Mouse (Mus musculus) cerebellum, adult 2 months (tissue): ENCODE data around the gene Gsn. TPM values are rescaled to one million over a fixed set of nuclear protein-coding genes. Genes with fewer than 3 reads are reported as not detected.
A peak's percentile ranks its signal among the peaks of the same experiment; 100 is the strongest.

Experiments used
- DNase-seq, 2 experiments: peaks; one replicate each; pipeline ENCODE4 v3.0.0; 2021
- H3K27ac ChIP-seq: fragments of 200-500 bp; 2 replicates; pipeline ENCODE4 v1.5.1; 2012; ENCODE audit warnings: low read length, control low read depth, inconsistent platforms; ENCODE audit not compliant: insufficient read depth
- H3K27me3 ChIP-seq: fragments of 200-500 bp; 2 replicates; pipeline ENCODE4 v1.6.1; 2012; ENCODE audit warnings: inconsistent platforms, mild to moderate bottlenecking, low read length, moderate library complexity; ENCODE audit not compliant: control insufficient read depth, insufficient read depth
- H3K4me1 ChIP-seq: fragments of 200-500 bp; 2 replicates; pipeline ENCODE4 v1.6.1; 2011; ENCODE audit warnings: low read length; ENCODE audit not compliant: control insufficient read depth, insufficient read depth
- H3K4me3 ChIP-seq: fragments of 200-500 bp; replicated peaks from 2 replicates; pipeline ENCODE3; 2011; ENCODE audit warnings: mild to moderate bottlenecking, low read depth, low read length, control low read depth; ENCODE audit not compliant: insufficient read depth
- CTCF ChIP-seq: fragments of 200-500 bp; IDR thresholded peaks from 2 replicates; pipeline ENCODE4 v1.5.1; 2011; ENCODE audit warnings: low read depth, mild to moderate bottlenecking, control low read depth, low read length, moderate library complexity, borderline replicate concordance; ENCODE audit not compliant: insufficient read depth
- POLR2A ChIP-seq: fragments of 200-500 bp; IDR thresholded peaks from 2 replicates; pipeline ENCODE4 v1.6.1; 2011; ENCODE audit warnings: low read length, control low read depth, borderline replicate concordance; ENCODE audit not compliant: insufficient read depth
- WGBS: fragments of 180-500 bp; shearing (Covaris S2); methylation state at CpG from one replicate; pipeline ENCODE4 v1.1.7; 2018; 5-methylcytosine and 5-hydroxymethylcytosine counted together
- polyA plus RNA-seq: library from polyadenylated mRNA; depleted of rRNA; stranded (reverse); fragments of >200 nt; gene quantifications from 2 replicates; pipeline ENCODE4 v1.2.3, GENCODE M21; 2012

Gsn gene
- polyA plus RNA-seq, 1 experiment, result 119 TPM

- no peak for TF ChIP-seq POLR2A
- no peak for TF ChIP-seq CTCF
- 83% methylated on average over 5 of the region's 5 CpGs for WGBS
- Histone ChIP-seq H3K27ac (no peak overlapping the region), H3K4me3 (no peak overlapping the region), H3K4me1 (no peaks in the 10 kb centered on the region), H3K27me3 (no peaks in the 10 kb centered on the region; the same call in 1 of the 2 replicates)
- no peak for DNase-seq
These were observed 29.0 kb downstream of the Gsn start for GRCm38 (mm10) chr2:35285209-35285608.

DNA sequence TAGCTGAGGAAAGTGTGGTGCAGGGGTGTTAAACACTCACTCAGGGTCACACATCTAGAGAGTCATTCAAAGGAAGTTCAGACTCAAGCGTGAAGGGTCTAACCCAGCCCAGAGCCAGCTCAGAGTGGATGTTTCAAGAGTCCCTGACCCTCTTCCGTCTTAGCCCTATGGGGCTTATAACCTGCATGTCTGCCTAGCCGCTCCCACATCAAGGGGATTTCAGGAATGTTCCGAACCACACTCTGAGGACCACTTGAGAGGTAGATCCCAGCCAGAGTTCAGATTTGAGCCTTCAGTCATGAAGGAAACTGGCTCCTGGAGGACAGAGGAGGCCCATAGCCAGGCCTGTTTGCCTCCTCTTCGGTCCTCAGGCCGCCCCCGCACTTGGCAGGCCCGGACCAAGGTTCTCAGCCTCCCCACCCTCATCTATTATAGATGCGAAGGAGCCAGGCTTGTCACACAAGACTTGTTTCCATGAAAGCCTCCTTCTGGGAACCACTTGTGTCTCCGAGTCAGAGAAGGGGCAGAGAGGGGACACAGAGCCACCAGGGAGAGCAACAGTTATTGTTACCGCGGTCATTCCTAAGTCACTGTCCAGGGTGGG is 30.9 kb downstream of the Gsn start:
- 78% methylated on average over 12 of the region's 12 CpGs for WGBS
- Histone ChIP-seq H3K27me3 (no peaks in the 10 kb centered on the region; the same call in 1 of the 2 replicates), H3K27ac (no peak overlapping the region), H3K4me3 (no peak overlapping the region), H3K4me1 (peaks cover under 1% of the 10 kb centered on the region; the same call in 1 of the 2 replicates)
- TF ChIP-seq POLR2A (no peak), CTCF (no peak)
- no peak for DNase-seq

DNA sequence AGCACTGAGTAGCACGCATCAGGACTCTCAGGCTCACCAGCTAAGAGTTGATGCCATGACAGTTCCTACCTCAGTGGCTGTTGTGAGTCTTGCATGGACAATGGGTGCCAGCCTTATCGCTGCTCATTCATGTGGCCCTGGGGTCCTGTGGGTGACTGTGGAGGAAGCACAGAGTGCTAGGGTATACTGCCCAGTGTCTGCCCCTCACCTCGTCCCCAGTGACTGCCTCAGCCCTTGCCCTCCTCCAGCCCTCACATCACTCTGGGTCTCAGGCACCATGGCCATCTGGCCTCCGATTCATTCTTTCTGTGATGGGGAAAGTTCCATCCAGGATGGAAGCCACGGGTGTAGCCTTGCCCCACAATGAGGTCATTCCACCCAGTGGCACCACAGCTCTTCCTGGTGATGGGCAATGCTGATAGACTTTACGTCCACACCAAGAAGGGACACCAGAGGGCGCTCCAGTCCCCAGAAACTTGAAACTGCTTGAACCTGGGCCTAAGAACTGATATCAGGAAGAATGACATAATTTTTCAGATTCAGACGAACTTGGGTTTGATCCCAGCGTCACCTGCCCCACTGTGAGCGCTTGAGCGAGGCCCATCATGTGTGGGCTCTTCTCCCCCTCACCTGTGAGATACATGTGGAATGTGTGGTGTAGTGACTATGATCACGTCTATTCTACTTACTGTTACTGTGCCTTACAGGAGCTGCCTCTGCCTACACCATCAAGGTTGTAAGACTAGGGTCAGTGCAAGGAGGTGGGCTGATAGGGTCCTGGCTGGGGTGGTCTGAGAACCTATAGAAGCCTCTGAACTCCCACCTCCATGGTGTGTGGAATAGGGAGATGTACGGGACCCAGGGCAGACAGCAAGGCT is 32.8 kb downstream of the Gsn start:
- Histone ChIP-seq H3K4me1 (peaks cover 13% of the 10 kb centered on the region), H3K27ac (no peak overlapping the region), H3K27me3 (no peaks in the 10 kb centered on the region), H3K4me3 (no peak overlapping the region)
- WGBS, result 40% methylated on average over 13 of the region's 13 CpGs
- TF ChIP-seq CTCF (peak; percentile 90), POLR2A (no peak)
- DNase-seq, result peak; percentile 66 to 85

- peak in 1 of 2 experiments; percentile 37 for DNase-seq
- WGBS, result 37% methylated on average over 3 of the region's 3 CpGs
These were observed 35.7 kb downstream of the Gsn start for GRCm38 (mm10) chr2:35291856-35292255.

DNA sequence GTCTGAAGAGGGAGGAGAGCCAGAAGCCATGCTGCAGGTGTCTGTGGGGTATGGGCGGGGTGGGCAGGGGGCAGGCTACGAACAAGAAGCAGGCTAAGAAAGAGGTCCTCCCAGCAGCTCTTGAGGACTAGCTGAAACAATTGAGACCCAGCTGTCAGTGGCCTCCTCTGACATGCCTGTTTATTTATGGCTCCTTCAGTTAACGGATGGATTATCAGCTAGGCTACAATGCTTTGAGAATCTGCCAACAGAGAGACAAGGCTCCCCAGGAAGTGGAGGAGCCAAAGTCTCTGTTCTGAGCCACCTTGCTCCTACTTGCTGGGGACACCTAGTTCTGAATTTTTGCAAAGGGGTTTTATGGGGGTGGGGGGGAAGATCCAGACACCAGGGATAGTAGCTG is 36.5 kb downstream of the Gsn start:
- DNase-seq, result peak in 1 of 2 experiments; percentile 24
- Histone ChIP-seq H3K27me3 (no peaks in the 10 kb centered on the region), H3K4me3 (no peak overlapping the region), H3K27ac (no peak overlapping the region), H3K4me1 (peaks cover 13% of the 10 kb centered on the region)
- WGBS, result 28% methylated on average over 3 of the region's 3 CpGs
- TF ChIP-seq POLR2A (no peak), CTCF (no peak)

More at GRCm38 (mm10) chr2:35291856-35292255, 35.7 kb downstream of the Gsn start:
- no peak overlapping the region for H3K4me3 ChIP-seq
- TF ChIP-seq CTCF (peak; percentile 17; the same call in 1 of the 2 replicates), POLR2A (no peak)
- H3K27ac ChIP-seq, result no peak overlapping the region
- no peaks in the 10 kb centered on the region for H3K27me3 ChIP-seq
- H3K4me1 ChIP-seq, result peaks cover 13% of the 10 kb centered on the region

- DNase-seq, result peak; percentile 49 to 51
- H3K27me3 ChIP-seq, result no peaks in the 10 kb centered on the region
- WGBS, result 49% methylated on average over 8 of the region's 8 CpGs
- TF ChIP-seq POLR2A, result no peak
- TF ChIP-seq CTCF, result no peak
- H3K4me3 ChIP-seq, result no peak overlapping the region
- no peak overlapping the region for H3K27ac ChIP-seq
- peaks cover 13% of the 10 kb centered on the region for H3K4me1 ChIP-seq
These were observed 37.1 kb downstream of the Gsn start for GRCm38 (mm10) chr2:35293291-35293690.

- peak; percentile 75 to 86 for DNase-seq
- H3K4me1 ChIP-seq, result peaks cover 7% of the 10 kb centered on the region
- H3K4me3 ChIP-seq, result no peak overlapping the region
- 29% methylated on average over 15 of the region's 15 CpGs for WGBS
- TF ChIP-seq POLR2A (no peak), CTCF (peak; percentile 100)
- no peak overlapping the region for H3K27ac ChIP-seq
- no peaks in the 10 kb centered on the region for H3K27me3 ChIP-seq
These were observed 41.6 kb downstream of the Gsn start for GRCm38 (mm10) chr2:35297703-35298332.
